Mouse (Mus musculus): Measurements from ENCODE around the gene Mroh8.

Mroh8 gene

DNA sequence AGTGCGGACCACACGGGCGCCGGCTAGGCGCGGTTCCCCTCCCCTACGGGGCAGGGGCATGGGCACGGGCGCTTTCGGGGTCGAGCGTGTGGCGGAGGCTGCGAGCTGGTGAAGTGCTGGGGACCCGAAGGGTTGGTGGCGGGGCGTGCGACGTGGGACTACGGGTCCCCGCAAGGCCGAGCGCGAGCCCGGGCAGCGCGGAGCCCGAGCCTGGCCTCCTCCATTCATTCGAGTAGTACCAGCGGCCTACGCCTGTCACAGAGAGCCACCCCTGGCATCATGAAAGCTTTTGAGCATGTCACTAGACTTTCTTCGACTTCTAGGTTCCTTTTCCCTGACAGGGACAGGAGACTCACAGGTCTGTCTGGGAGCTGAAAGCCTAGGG is at the start of gene Mroh8:
TSS of gene Mroh8 (minus strand) at position 134 of the 385 bp plus-strand sequence.
- DNase-seq (ENCODE audit: low read depth, low spot score), result peak; percentile 51

DNA sequence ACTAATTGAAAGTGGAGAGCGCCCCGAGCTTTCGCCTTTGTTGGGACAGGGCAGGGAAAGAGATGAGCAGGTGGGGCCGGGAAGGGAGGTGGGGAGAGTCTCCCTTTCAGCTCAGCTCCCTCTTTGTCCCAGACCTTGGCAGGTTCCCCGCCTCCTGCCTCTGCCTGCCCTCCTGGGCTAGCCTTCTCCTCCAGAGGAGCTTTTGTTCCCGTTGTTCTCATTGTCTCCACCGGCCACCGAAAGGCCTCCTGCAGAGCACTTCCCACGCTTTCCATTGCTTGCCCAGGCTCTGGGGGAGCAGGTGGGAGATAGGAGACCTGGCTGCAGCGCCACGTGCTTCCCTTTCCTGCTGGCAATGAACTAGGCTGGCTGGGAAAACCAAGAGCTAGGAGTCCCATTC is 49.2 kb upstream of the Mroh8 start:
- no peak for DNase-seq (ENCODE audit: low read depth, low spot score)

DNA sequence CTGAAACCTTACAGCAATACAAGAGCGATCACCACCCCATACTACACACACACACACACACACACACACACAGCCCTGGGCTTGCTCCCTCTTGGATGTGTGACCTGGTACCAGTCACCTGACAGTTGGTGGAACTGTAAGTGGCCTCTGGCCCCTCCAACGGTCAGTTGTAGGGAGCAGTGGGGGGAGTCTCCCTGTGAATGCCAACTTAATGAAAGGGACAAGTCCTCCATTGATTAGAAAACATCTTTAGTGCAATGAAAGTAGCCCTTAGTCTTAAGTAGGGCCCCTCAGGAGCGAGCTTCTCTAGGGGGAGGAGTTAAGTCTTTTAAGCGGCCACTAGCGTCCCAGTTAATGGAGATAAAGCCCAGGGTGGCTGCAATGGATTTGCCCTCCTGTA is 48.8 kb upstream of the Mroh8 start:
- no peak for DNase-seq (ENCODE audit: low read depth, low spot score)

DNA sequence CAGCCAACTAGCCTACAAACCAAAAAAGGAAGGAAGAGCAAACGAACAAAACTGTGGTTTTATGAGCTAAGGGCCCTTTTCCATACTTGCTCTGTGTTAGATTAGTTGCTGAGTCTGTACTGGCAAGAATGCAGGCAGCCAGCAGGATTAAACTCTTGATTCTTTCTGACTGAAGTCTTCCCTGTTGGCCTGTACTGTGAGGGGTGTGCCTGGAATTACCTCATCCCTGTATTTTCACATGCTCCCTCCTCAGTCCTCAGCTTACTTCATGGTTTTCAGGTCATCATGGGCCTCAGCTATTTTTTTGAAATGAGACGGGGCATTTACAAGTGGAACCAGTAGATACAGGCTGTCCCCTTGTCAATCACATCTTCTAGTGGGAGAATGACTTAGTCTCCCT is 45.9 kb upstream of the Mroh8 start:
- DNase-seq (ENCODE audit: low read depth, low spot score), result no peak

DNA sequence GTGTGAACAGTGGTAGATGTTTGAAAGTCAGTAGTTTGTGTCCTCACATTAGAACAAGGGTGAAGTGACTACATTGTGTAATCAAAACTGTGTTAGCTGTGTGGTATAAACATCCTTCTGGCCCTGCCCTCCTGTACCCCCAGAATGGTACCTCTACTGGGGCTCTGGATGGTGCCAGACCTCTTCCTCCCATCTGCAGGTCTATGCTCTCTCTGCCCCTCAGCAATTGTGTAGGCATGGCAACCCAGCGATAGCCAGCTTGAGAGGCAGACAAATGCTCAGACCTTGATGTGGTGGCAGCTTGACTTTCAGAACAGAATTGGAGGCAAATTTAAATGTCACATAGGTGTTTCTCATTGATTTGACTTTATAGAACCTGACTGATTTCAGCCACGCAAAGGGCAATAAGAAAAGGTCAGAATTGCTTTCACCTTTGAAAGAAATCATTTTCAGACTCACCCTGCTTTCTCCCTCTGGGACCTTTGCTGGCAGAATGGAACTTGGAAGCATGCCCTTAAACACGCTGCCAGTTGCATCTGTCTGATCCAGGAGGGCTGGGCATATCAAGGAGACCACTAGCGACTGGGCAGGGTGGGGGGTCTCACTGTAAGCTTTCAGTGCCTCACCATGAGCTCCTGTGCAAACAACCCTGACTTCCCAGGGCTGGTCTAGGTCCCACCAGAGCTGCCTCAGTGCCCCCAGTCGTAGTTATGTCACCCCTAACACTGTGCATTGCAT is 42.8 kb upstream of the Mroh8 start:
- DNase-seq (ENCODE audit: low read depth, low spot score), result no peak

DNA sequence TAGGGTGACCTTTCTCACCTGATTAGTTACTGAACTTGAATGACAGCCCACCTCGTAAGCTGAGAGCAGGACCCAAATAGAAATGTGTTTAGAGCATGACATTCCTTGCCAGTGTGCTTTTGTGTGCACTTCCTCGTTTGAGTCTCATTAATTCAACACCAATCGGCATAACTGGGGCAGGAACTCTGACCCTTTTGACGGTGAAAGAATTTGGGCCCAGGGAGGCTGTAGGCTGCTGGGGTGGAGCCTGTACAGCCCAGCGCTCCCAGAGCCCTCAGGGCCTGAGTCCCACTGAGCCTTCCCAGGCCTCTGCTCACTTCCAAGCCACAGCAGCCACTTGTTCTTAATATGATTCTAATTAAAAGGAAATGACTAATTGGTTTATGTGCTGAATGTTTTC is 41.5 kb upstream of the Mroh8 start:
- no peak for DNase-seq (ENCODE audit: low read depth, low spot score)

DNA sequence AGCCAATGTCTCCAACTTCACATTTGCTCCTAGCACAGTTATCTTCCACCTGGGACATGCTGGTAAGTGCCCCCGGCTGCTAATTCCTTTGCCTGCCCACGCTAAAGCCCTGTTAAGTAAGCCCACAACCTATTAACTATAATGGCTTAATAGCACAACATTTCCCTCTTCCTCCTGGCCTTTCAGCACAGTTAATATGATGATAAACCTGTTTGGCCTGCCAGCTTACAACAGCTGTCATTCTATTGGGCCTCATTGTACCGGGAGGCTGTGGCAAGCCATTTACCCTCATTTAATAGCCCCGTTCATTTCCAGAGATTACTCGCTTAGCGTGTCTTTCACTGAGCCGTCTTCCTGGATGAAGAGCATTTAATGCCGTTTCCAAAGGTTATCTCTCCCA is 40.8 kb upstream of the Mroh8 start:
- no peak for DNase-seq (ENCODE audit: low read depth, low spot score)

DNA sequence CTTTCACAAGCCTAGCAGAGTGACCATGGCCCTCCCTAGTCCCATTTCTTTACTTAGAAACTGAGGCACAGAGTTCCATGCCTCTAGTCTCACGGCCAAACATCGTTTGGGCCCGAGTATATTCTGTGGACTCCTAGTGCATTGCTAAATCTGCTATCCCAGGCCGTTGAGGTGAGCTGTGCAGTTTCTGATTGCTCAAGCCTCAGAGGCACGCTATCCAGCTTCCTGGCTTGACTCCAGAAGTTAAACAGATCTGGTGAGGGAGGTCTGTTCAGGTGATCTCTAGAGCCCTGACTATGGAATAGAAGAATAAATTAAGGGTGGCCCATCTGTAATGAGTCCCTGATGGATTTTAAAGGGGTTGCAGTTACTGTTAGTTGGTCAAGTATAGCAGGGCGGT is 37.9 kb upstream of the Mroh8 start:
- no peak for DNase-seq (ENCODE audit: low read depth, low spot score)

DNA sequence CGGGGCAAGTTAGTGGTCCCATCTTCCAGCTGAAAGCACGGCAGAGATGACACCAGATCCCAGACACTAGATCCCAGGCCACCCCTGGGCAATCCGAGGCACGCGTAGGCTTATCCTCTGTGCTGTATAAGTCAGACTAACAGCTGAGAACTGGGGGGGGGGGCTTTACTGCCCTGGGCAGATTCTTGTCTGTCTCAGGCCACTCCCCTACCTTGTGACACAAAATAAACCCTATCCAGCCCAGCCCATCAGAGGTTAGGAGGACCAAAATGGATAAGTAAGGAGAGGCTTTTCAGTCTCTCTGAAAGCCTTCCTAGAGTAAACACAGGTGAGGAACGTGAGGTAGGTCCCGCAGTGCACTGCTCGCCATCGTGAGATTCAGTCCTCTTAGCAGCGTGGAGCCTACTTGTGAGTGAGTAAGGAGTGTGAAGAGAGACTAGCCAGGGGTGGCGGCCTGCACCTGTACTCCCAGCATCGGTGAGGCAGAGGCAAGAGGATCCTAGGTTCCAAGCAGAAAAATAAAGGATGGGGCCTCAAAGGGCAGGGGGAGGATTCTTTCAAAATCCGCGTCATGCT is 37.1 kb upstream of the Mroh8 start:
- no peak for DNase-seq (ENCODE audit: low read depth, low spot score)

DNA sequence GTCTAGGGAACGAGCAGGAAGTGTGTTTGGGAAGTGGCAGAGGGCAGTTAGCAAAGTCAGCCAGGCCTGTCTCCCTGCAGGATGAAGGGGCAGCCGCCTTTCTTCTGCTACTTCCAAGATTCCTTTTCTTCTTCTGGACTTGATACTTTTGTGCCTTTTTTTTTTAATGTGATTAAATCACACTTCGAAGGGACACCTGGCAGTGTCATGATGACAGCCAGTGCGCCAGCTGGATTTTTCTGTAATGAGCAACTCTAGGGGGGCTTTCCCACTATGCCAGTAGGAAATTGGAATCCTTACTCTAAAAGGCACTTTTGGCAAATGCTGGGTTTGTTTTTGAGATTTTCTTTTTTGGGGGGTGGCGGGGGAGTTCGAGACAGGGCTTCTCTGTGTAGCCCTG is 36.1 kb upstream of the Mroh8 start:
- DNase-seq (ENCODE audit: low read depth, low spot score), result no peak

DNA sequence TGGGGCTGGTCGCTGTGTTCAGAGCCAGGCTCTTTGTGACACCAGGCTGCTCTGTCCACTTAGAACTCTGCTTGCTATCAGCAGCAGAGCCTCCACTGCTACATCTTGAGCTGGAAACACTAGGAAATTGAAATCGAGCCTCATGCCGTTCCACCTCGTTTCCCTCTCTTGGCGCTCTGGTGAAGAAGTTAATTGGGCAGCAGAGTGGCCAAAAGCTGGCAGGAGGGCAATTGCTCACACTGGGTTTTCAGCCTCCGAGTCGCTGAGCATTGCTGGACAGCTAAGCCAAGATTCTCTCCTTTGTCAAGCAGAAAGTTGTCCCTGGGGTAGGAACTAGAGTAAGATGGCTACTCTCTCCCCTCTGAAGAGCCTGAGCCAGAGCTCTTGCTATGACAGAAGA is 35.0 kb upstream of the Mroh8 start:
- DNase-seq (ENCODE audit: low read depth, low spot score), result no peak

DNA sequence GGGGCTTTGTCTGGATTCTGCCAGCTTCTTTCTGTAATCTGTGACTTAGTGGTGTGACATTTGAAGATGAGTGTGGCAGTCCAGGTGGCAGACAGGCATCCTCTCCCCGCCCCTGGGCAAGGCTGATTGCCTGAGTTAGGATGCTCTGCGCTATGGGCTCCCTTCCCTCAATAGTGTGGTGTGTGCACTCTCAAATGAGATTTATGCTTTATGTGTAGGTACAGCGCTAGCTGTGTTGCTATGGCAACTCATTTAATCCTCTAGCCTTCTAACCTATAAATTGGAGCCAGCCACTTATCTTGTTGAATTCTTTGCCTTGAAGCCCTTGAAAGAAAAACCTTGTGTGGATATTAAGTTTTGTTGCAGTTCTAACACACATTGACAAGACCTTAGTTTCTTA is 34.4 kb upstream of the Mroh8 start:
- DNase-seq (ENCODE audit: low read depth, low spot score), result no peak

DNA sequence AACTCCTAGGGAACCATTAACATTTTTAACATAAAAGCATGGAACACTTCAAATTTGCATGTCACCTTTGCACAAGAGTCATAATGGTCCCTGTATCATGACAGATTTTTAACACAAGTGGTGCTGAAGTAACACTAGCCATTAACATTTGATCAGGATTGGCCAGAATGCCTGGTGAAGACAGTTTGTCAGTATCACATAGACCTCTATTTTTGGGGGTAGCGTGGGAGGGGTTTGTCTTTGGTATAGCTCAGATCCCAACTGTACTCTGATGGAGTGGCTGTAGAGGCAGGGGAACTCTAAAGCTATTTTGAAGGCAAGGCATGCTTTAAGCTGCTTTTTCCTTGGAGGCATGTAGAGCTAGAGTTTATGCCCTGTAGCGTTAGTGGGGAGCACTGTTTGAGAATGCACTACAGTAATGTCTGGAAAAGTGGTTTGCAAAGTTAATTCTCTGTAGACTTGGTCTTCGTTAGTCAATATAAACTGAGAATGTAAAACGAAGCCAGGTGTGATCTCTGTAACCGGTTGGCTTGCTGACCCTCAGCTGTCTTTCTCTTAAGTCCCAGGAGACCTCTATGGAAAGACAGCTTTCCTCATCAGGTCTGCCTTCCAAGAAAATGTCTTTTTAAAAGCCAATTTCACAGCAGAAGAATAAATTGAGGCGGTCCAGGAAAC is 31.8 kb upstream of the Mroh8 start:
- DNase-seq (ENCODE audit: low read depth, low spot score), result no peak

DNA sequence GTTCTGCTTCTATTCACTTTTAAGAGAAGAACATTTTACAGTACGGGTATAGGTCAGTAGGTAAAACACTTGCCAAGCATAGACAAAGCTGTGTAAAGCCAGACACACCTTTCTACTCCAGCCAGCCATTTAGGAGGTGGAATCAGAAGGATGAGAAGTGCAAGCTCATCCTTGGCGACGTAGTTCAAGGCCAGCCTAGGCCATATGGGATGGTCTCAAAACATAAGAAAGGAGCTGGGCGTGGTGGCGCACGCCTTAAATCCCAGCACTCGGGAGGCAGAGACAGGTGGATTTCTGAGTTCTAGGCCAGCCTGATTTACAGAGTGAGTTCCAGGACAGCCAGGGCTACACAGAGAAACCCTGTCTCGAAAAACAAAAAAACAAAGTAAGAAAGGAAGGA is 30.3 kb upstream of the Mroh8 start:
- DNase-seq (ENCODE audit: low read depth, low spot score), result no peak

DNA sequence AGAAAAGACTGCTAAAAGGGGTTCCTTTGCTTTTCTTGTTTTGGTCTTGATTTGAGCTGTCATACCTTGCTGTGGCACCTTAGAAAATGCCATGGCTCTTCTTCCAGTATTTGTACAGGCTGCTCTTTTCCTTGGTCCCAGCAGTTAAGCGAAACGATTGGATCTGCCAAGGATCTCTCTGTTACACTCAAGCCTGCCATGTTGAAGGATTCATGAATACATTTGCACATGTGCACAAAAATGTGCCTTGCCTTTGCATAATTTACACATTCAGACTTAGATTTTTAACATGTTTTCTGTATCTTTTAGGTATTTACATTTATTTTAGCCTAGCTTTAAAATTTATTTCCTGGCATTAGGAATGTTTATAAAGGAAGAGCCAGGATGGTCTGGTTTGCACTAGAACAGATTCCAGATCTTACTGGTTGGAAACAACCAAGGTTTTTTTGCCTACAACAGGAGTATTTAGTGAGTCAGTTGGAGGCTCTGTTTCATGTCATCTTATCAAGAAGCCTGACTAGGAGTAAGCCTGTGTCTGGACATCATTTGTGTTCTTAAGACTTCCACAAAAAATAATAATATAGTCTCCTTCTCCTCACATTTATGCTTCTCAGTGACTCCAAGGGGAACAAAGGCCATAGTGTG is 29.0 kb upstream of the Mroh8 start:
- DNase-seq (ENCODE audit: low read depth, low spot score), result no peak

DNA sequence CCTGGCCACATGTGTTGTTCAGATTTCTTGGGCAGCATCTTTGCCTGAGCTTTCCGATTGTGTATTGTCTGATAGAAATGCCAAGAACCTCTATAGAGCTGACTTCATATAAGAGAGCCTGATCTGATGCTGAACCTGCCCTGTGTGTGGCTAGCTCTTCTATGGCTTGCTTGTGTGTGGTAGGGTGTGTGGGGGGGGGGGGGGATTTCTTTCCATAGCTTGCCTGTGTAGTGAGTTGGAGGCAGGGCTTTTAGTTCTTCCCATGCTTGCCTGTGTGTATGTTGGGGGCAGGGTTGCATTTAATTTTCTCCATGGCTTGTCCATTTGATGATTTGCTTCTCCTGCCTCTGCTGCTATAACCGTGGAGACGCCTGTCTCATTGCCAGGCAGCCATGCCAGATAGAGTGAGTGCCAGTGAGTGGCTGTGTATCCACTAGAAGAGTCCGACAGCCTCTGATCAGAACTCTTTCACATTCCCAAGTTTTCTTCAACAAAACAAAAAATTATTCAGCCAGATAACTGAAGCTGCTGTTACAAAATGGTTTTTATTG is 28.4 kb upstream of the Mroh8 start:
- no peak for DNase-seq (ENCODE audit: low read depth, low spot score)

DNA sequence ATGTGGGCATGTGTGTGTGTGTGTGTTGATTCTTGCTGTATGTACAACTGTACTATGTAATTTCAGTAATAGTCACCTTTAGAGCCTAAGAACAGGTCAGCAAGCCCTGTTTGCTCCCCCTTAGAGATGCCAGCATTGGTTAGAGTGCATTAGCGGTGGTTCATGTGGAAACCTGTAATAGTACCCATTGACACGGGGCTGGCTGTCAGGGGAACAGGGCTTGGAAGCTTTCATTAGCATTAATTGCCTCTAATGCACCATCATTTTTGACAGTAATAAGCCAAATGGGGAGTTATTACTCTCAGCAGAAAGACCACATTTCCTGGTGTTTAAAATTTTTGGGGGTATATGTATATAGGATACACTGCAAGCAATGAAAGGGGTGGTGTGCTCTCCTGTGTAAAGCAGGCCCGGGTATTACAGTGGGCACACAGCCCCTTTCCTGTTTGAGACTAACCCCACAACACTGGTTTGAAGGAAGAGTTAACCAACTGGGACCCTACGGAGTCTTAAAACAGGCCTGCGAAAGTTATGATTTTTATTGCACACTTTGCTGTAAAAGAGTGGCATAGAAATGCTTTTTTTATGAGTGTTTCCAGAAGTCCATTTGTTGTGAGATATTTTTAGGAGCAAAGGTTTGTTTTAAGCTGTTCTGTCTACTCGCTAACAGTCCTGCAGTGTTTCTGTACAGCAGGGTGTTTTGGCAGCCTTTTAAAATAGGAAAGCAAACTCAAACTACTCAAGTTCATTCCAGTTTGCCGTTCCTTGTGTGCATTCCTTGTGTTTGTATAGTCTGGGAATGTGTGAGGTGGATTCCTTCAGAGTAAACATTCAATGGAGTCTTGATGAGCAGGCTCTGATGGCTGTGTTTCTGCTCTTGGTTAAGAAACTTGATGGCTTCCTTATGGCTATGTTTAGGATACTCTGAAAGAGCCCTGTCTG is 27.0 kb upstream of the Mroh8 start:
- peak; percentile 38 for DNase-seq (ENCODE audit: low read depth, low spot score)

DNA sequence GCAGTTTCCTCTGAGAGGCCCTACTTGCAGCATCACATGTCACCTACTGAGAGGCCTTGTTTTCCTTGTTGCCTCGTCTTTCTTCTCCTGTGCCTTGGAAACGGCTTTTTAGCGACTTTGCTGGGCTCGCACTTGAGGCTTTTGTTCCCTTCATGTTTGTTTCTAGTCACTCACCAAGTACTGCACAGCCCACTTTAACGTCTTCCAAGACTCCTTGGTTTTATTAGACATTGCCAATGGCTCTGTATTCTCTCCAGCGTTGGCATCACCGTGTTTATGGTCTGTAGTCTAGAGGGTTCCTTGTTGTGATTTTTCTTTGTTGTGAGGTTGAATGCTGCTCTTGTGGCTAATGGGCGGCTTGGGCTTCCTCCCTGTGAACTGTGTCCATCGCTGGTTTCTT is 23.7 kb upstream of the Mroh8 start:
- no peak for DNase-seq (ENCODE audit: low read depth, low spot score)

DNA sequence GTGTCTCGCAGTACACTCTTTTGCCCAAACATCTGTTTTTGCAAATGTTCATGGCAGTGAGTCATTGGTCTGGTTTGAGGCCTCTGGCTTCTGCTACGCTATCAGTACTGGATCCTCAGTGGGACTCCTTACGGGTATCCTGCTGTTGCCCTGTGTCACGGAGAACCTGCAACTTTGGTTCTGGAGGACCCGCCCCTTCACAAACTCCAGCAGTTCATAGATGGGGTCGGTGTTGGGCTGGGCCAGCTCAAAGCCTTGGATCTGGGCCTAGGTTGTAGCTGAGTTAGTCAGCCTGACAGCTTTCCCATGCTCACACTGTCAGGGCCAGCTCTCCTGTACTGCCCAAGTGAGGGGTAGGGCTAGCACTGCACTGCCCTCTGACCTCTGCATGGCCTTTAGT is 20.7 kb upstream of the Mroh8 start:
- no peak for DNase-seq (ENCODE audit: low read depth, low spot score)

DNA sequence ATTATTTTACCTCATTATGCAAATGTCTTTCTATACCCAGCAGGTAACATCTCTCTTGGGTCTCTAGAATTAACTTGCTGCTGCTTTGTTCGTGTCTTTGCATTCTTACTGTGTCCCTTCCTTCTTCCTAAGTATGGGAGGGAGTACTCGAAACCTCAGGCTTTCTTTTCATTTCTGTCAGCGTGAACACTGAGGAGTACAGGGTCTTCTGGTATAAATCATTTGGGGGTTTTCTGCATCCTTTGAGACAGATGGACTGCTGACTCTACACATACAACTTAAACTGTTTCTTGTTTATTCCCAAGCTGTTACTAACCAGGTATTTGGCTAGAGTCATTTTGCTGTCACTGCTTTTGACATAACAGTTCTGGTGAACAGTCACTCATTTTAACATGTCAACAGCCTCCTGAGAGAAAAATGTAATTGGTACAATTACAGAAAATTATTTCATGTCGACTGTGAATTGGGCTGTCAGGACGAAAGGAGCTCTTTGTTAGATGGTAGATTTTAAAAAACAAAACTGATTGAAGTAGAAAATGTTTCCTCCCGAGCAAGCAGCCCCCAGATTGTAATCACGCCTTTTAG is 16.8 kb upstream of the Mroh8 start:
- DNase-seq (ENCODE audit: low read depth, low spot score), result no peak

DNA sequence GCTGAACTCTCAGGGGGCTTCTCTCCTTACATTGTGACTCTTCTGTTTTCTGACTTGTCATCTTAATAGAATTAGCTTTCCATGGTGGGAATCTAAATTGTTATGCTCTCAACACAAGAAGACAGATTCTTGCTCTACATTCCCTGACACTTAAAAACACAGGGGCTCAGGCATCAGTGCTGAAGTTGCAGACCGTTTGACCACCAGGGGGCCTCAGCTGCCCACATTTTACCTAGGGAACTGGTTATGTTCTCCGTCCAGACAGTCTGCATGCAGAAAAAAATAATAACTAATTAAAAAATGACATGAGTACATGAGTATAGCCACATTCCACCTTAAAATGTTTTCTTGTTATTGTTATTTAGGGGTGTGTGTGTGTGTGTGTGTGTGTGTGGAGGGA is 12.7 kb upstream of the Mroh8 start:
- no peak for DNase-seq (ENCODE audit: low read depth, low spot score)

All from telencephalon, adult 2 months (tissue).